Mouse (Mus musculus) olfactory bulb, adult 2 months (tissue): ENCODE data around the gene Csnk1e. TPM values are rescaled to one million over a fixed set of nuclear protein-coding genes. Genes with fewer than 3 reads are reported as not detected.
A peak's percentile ranks its signal among the peaks of the same experiment; 100 is the strongest.
"Not testable (repeated sequence)": the region's sequence is repeated elsewhere in the genome, so short reads cannot be mapped to it uniquely, and the experiment has no call there.

ENCODE experiments used
- H3K27ac ChIP-seq: fragments of 200-500 bp; 2 replicates; pipeline ENCODE4 v1.5.1; 2012; ENCODE audit warnings: low read depth, low read length; ENCODE audit not compliant: insufficient read depth
- H3K4me1 ChIP-seq: fragments of 200-500 bp; 2 replicates; pipeline ENCODE4 v1.6.1; 2012; ENCODE audit warnings: low read length; ENCODE audit not compliant: control insufficient read depth, insufficient read depth
- H3K4me3 ChIP-seq: fragments of 200-500 bp; 2 replicates; pipeline ENCODE4 v1.5.1; 2012; ENCODE audit warnings: mild to moderate bottlenecking, low read depth, low read length, moderate library complexity; ENCODE audit not compliant: insufficient read depth
- CTCF ChIP-seq: fragments of 200-500 bp; IDR thresholded peaks from 2 replicates; pipeline ENCODE4 v1.5.1; 2012; ENCODE audit warnings: low read depth, mild to moderate bottlenecking, low read length, moderate library complexity; ENCODE audit not compliant: insufficient read depth
- POLR2A ChIP-seq: fragments of 200-500 bp; IDR thresholded peaks from 2 replicates; pipeline ENCODE4 v1.6.1; 2012; ENCODE audit warnings: mild to moderate bottlenecking, low read depth, low read length, moderate library complexity; ENCODE audit not compliant: insufficient read depth
- WGBS: fragments of 180-500 bp; shearing (Covaris S2); methylation state at CpG from one replicate; pipeline ENCODE4 v1.1.7; 2018; 5-methylcytosine and 5-hydroxymethylcytosine counted together
- polyA plus RNA-seq: library from polyadenylated mRNA; stranded (reverse); fragments of >200 nt; gene quantifications from 2 replicates; pipeline ENCODE4 v1.2.4, GENCODE M21; 2012; ENCODE audit warnings: low replicate concordance; ENCODE audit not compliant: missing spikeins, insufficient read depth, insufficient read length

Gene Csnk1e
- polyA plus RNA-seq, 1 experiment, result not detected

DNA sequence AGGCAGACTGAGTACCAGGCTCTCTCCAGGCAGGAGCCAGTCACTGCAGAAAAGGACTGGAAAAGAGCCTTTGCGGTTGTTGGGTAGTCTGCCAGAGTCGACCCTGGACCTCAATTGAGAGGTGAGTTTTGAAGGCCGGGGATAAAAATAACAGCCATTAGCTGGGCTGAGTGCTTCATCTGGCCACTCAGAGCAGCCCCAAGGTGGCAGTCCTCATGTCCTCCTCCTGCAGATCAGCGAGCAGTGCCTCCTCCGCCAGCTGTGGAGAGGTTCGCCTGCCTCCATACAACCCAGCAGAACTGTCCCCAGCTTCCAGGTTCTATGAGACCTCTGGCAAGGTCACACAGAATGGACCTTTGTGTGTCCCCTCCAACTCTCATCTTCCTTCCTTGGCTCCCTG lies 21.9 kb upstream of the Csnk1e start:
- H3K27ac ChIP-seq, result no peak overlapping the region
- H3K4me1 ChIP-seq, result peaks cover 43% of the 10 kb centered on the region
- WGBS, result 37% methylated on average over 6 of the region's 6 CpGs
- TF ChIP-seq POLR2A, result no peak
- no peak for TF ChIP-seq CTCF
- no peak overlapping the region for H3K4me3 ChIP-seq

DNA sequence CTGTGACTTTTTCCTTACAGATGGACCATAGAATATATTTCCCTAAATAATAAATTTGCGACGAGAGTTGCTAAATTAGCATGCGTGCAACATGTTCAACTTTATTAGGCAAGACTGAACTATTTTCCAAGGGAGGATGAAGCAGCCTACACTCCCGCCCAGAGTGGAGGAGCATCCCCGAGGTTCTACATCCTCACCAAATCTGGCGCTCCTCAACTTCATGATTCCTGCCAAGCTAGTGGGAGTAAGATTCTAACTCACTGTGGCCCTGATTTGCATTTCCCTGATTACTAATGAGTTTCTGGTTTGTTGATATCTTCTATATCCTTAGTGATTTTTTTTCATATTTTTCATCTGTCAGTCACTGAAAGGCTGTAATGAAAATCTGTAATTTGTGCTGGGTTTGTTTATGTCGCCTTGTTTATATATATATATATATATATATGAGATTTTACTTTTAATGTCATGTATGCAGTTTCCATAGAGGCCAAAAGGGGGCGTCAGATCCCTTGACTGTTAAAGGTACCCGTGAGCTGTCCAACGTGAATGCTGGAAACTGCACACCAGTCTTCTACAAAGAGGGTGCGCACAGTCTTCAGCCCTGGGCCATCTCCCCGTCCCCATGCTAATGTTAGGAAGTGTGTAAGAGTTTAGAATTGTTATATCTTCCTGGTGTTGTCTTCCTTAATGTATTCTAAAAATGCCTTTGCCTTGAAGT lies 18.4 kb upstream of the Csnk1e start:
- Histone ChIP-seq H3K4me1 (peaks cover 26% of the 10 kb centered on the region), H3K27ac (no peak overlapping the region), H3K4me3 (no peak overlapping the region)
- no peak for TF ChIP-seq CTCF
- no peak for TF ChIP-seq POLR2A
- WGBS, result 49% methylated on average over 12 of the region's 12 CpGs

DNA sequence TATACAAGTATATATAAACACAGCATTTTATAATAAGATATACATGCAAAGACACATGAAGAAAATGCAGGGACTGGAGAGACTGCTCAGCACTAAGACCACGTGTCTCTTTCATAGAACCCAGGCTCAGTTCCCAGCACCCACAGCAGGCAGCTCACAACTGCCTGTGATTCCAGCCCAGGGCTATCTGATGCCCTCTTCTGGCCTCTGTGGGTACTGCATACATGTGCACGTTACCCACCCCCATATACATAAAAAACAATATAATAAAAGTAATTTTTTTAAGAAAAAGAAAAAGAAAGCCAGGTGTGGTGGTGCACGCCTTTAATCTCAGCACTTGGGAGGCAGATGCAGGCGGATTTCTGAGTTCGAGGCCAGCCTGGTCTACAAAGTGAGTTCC lies 17.7 kb upstream of the Csnk1e start:
- Histone ChIP-seq H3K27ac (no peak overlapping the region), H3K4me1 (peaks cover 18% of the 10 kb centered on the region), H3K4me3 (no peak overlapping the region)
- 86% methylated on average over 5 of the region's 5 CpGs for WGBS
- no peak for TF ChIP-seq POLR2A
- no peak for TF ChIP-seq CTCF

DNA sequence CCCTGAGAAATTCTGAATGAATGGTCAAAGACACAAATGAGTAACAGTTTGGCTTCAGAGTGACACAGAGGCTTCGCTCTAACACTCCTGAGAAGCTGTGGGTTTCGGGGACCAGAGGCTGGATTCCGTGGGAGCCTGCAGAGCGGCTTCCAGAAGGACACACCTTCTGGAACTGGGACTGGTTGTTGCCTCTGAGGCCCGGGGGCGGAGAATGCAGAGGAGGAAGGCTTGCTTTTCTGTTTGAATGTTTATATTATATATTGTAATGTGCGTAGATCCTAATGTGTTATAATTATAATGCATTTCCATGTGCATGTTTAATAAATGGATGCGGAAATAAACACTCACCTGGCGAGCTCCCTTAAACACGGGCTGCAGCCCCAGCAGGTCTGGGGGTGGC lies 15.7 kb upstream of the Csnk1e start:
- Histone ChIP-seq H3K4me3 (no peak overlapping the region), H3K4me1 (peaks cover 12% of the 10 kb centered on the region), H3K27ac (no peak overlapping the region)
- 46% methylated on average over 10 of the region's 10 CpGs for WGBS
- TF ChIP-seq POLR2A, result 0 out of 2 replicates have a peak, but pooled peaks have one; percentile 21
- TF ChIP-seq CTCF, result no peak

DNA sequence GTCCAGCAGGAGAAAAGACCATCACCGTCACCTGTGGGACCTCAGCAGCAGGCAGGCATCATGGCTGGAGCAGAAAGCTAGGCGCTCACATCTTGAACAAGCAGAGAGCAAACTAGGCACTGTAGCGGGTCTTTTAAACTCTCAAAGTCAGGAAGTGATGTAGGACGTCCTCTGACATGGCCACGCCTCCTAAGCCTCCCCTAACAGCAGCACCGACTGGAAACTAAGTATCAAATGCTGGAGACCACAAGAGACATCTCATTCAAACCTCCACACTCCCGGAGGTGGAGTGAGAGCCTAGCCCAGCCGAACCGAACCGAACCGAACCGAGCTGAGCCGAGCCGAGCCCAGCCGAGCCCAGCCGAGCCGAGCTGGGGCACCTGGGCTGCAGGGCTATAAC lies 15.2 kb upstream of the Csnk1e start:
- Histone ChIP-seq H3K27ac (no peak overlapping the region), H3K4me1 (peaks cover 12% of the 10 kb centered on the region), H3K4me3 (0 out of 2 replicates have a peak overlapping the region, but pooled peaks have one; percentile 1)
- TF ChIP-seq CTCF (no peak), POLR2A (no peak)
- 22% methylated on average over 17 of the region's 17 CpGs for WGBS

DNA sequence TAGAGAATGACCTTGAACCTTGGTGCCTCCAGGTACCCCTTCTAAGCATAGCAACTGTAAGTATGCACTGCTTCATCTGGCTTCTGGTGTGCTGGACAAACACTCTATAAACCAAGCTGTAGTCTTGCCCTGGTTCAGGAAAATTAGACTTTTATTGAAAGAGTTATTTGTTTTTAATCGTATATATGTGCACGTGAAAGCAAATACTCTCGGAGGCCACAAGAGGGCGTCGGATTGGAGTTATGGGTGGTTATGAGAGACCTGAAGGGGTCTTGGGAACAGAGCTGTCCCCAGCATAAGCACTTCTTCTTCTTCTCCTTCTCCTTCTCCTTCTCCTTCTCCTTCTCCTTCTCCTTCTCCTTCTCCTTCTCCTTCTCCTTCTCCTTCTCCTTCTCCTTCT lies 14.2 kb upstream of the Csnk1e start:
- H3K27ac ChIP-seq, result no peak overlapping the region
- peaks cover 12% of the 10 kb centered on the region for H3K4me1 ChIP-seq
- 70% methylated on average over 5 of the region's 5 CpGs for WGBS

DNA sequence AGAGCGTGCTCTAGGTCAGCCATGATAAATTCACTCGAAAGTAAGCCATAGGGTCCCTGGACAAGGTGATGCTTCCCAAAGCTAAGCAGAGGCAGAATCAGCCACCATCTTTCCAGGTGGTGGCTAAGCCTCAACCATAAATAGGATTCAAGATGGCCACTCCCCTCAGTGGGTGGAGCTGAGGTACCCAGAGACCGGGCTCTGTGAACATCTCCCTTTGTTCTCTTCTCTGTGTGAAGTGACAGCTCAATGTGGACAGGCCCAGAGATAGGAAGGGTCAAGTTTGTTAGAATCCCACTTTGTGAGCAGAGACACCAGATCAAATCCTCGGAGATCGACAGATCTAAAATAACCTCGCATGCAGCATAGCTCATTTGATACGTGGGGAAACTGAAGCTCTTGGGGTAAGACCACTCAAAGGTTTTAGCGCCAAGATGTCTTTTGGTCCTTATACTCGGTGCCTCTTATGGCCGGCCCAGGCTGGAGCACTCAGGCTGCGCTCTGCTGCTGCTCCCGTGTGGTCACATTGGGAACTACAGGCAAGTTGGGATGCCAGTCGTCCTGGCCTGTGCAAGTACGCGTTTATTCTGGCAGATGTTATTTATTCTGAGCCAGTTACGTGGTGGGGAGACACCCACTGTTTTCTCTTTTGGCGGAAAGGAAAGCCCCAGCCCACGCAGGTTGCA lies 11.4 kb upstream of the Csnk1e start:
- WGBS, result 7% methylated on average over 18 of the region's 18 CpGs
- no peak overlapping the region for H3K4me3 ChIP-seq
- TF ChIP-seq CTCF, result peak; percentile 98
- no peak for TF ChIP-seq POLR2A

More for the DNA sequence above, 14.2 kb upstream of the Csnk1e start:
- TF ChIP-seq CTCF, result no peak
- no peak overlapping the region for H3K4me3 ChIP-seq

DNA sequence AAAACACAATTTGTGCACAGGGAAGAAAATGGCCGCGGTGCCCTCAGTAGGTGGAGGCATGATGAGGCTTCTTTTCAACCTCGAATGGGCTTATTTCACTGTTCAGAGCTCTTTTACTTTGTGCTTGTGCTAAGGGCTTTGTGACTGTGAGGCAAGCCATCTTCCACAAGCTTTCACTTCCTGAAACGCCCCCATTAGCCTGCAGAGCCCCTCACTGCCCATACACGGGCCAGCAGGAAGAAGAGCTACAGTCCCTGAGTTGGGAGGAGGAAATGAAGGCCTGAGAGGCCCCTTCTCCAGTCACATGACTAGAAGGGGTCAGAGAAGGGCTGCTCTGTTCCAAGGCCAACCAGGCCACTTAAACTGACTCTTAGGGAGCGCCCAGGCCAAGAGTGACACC lies 1.2 kb upstream of the Csnk1e start:
- Histone ChIP-seq H3K4me3 (no peak overlapping the region), H3K27ac (no peak overlapping the region), H3K4me1 (peaks cover 6% of the 10 kb centered on the region)
- 75% methylated on average over 6 of the region's 6 CpGs for WGBS
- TF ChIP-seq POLR2A, result no peak
- no peak for TF ChIP-seq CTCF

More for the DNA sequence above, 11.4 kb upstream of the Csnk1e start:
- Histone ChIP-seq H3K27ac (no peak overlapping the region), H3K4me1 (peaks cover 16% of the 10 kb centered on the region)

DNA sequence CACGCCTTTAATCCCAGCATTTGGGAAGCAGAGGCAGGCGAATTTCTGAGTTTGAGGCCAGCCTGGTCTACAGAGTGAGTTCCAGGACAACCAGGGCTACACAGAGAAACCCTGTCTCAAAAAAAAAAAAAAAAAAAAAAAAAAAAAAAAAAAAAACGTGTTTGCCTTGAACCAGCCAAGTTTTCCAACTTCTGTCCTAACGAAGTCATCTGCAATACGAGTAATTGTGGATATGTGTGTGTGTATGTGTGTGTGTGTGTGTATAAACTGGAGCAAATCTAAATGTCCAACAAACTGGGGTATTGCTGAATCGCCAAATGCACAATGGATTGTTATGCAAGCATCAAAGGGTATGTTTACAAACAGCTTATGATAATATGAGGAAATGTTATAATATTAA lies 738 bp upstream of the Csnk1e start:
- not testable (repeated sequence) for H3K27ac ChIP-seq, H3K4me1 ChIP-seq, H3K4me3 ChIP-seq
- 64% methylated on average over 6 of the region's 6 CpGs for WGBS

DNA sequence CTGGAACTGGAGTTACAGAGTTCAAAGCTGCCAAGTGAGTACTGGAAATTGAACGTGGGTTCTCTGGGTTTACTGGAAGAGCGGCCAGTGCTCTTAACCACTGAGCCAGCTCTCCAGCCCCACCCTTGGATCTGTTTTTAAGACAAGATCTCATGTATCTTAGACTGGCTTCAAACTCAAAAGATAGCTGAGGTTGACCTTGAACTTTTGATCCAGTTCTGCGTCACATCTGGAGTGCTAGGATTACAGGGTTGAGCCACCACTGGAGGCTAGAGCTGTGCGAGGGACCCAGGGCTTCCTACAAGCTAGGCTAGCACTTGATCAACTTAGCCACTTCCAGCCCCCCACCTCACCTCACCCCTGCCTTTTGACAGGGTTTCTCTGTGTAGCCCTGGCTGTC lies 1.5 kb downstream of the Csnk1e start:
- no peak for TF ChIP-seq CTCF
- no peak for TF ChIP-seq POLR2A
- WGBS, result 95% methylated on average over 4 of the region's 4 CpGs
- Histone ChIP-seq H3K4me3 (no peak overlapping the region), H3K4me1 (peaks cover 6% of the 10 kb centered on the region), H3K27ac (no peak overlapping the region)
